Mouse (Mus musculus) erythroid progenitor cell, adult 5-6 weeks (primary cell): ENCODE measurements at regions not wholly inside any gene's neighbourhood (a gene's known extent, or its start where the extent isn't known, plus 50 kb on each side); places are given as distances from the start of the nearest gene placed in this dataset.

Experiments
- ATAC-seq: replicated peaks from 2 replicates; pipeline ENCODE4 v1.8.0; 2016; ENCODE audit warnings: moderate number of reproducible peaks, mild to moderate bottlenecking, moderate TSS enrichment, inconsistent platforms; ENCODE audit not compliant: poor library complexity, low FRiP score, severe bottlenecking

- no peak for ATAC-seq
Measured at GRCm38 (mm10) chr16:30652692-30653091, 53.2 kb downstream of the Fam43a start.

GRCm38 (mm10) chr16:30653806-30654205, 54.3 kb downstream of the Fam43a start:
- ATAC-seq, result no peak

- ATAC-seq, result no peak
Measured at GRCm38 (mm10) chr16:30654226-30654625, 54.7 kb downstream of the Fam43a start.

- ATAC-seq, result no peak
Measured at GRCm38 (mm10) chr16:30655798-30656221, 56.3 kb downstream of the Fam43a start.

DNA sequence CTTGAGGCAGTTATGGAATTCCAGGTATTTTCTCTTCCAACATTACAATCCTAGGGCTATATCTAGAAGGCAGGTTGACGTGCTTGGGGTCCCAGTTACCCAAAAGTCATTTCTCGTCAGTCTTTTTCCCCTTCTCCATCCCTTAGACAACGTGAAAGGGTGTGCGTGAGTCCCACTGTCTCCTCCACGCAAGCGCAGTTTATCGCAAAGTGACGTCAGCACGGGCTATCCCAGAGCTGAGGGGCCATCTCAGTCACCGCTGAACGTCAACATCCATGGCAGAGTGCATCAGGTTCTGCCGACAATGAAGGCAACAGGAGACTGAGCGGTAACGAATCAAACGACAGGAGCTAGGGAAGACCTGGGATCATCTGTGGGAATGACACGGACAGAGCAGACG, 57.4 kb downstream of the Fam43a start:
- ATAC-seq, result no peak

DNA sequence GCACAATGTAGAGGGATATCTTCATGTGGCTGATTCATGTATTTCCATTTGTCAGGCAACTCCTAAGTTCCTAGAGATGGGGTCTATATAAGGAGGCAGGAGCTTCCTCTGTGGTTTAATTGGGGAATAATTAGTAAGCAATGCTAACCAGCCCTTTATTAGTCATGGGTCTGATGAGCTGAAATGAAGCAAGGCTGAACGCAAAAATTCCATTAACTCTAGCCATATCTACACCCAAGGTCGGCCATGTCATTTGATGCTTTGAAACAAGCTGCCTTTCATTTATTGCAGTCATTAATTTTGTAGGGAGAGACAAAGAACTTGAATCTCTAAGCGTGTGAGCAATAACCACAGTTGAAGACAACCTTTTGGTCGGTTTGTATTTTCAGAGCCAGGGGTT, 59.4 kb downstream of the Fam43a start:
- no peak for ATAC-seq

- no peak for ATAC-seq
Measured at GRCm38 (mm10) chr16:30661086-30661977, 61.8 kb downstream of the Fam43a start.

- no peak for ATAC-seq
Measured at GRCm38 (mm10) chr16:30663055-30663454, 63.5 kb downstream of the Fam43a start.

DNA sequence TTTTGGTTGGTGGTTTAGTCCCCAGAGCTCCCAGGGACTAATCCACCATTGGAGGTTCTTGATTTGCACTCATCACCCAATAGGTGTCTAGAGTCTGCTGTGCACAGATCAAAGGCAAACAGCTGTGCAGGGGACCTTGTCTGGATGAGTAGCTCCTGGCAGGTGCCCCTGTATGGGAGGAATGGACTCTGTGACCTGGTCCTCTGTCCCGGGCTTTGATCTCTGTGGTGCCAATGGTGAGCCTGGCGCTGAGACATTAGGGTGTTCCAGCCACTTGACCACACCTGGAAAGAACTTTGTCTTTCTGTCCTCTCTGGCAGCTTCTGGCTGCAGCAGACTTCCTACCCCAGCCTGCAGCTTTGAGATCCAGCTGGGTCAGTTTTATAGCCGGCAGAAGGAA, 64.4 kb downstream of the Fam43a start:
- no peak for ATAC-seq

- ATAC-seq, result no peak
Measured at GRCm38 (mm10) chr16:30664433-30664832, 64.9 kb downstream of the Fam43a start.

- no peak for ATAC-seq
Measured at GRCm38 (mm10) chr16:30665881-30666280, 66.4 kb downstream of the Fam43a start.

GRCm38 (mm10) chr16:30669883-30670282, 70.4 kb downstream of the Fam43a start:
- ATAC-seq, result no peak

- no peak for ATAC-seq
Measured at GRCm38 (mm10) chr16:30671584-30671983, 72.1 kb downstream of the Fam43a start.

DNA sequence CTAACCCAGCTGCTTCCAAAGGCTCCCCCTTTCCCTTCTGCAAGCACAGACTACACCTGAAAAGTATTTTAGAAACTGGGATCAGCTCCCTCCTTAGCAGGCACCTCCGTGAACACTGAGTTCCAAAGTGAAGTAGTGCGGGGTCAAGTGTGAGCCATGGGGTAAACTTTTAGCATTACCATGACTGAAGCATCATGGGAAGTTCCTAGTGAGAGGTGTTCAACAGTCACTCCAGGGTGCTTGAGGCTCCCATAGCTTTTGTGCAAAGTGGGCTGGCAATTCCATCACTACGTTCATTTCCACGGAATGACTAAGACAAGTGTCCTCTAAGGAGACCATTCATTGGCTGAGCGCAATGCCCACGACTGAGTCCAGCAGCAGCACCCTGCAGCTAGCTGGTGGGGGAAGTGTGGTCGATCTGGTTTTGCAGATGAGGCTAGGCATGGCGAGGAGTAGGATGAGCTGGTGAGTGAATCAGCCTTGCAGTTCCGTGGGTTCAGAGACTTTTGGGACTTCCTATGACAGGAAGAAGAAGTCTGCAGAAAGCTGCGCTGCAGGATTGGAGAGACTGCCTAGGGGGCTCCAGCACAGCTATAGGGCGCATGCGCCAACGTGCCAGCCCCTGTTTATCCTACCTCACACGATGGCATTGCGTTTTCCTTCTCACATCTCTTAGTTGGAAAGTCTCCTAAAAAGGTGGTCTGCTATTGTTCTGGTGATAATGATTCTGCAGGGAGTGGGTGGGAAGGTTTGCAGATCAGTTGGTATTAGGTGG, 73.4 kb downstream of the Fam43a start:
- ATAC-seq, result no peak

GRCm38 (mm10) chr16:30673662-30674061, 74.1 kb downstream of the Fam43a start:
- ATAC-seq, result no peak

DNA sequence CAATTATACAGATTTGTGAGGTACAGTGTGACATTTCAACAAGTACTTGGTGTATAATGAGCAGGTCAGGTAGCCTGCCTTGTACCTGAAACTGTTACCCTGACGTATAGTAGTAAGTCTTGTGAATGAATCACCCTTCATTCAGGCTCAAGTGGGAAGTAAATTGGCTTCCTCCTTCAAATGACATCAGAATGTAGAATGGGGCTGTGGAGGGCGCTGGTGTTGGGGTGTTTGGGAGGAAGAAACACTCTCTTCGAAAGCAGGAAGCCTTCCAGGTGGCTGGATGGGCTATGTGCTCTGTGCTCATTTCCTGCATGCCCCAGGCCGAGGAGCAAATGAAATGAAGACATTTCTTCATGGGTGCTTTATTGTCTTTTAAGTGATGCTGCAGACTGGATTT, 76.3 kb downstream of the Fam43a start:
- ATAC-seq, result no peak

DNA sequence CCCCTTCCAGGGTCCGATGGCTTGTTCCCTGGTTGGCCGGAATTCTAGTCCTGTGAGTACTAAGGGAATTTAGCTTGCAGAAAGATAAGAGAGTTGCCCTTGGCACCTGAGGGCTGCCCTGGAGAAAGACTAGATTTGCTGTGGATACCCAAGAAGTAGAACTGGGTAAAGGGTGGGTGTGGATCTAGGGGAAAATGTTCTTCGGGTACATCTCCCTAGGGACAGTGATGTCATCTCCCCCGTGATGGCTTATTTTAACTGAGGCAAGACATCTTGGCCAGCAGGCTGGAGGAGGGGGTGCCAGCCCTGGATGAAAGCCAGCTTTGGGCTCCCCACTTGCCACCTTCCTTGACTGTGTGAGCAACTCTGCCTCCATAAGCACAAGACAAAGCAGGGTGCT, 77.5 kb downstream of the Fam43a start:
- ATAC-seq, result no peak

- no peak for ATAC-seq
Measured at GRCm38 (mm10) chr16:30677896-30678707, 78.6 kb downstream of the Fam43a start.

GRCm38 (mm10) chr16:30678708-30679492, 79.4 kb downstream of the Fam43a start:
- ATAC-seq, result no peak

GRCm38 (mm10) chr16:30679493-30679811, 79.9 kb downstream of the Fam43a start:
- ATAC-seq, result no peak
